Comparison of ENCODE assay signal across 13 mouse cellular contexts in genomic region chrX:166162773-166163172, GRCm38 (mm10). TPM values are rescaled to one million over a fixed set of nuclear protein-coding genes. Genes with fewer than 3 reads are reported as not detected.
DNase-seq lines count a peak whose midpoint lies in the region; ATAC-seq and TF ChIP-seq lines count a peak whose summit lies in the region.
"Had no signal": no experiment of that assay in that cellular context is flagged by ENCODE, and none has a peak within 500 bp of the region (broad histone marks: within the 10 kb centered on the region; RNA-seq: fewer than 3 reads in every experiment).

No protein-coding gene starts in this region.

- TF ChIP-seq CTCF in left cerebral cortex, adult 2 months (IDR thresholded peaks at IDR 0.05), result peak; percentile 51

- ATAC-seq in hematopoietic stem cell, adult 5-6 weeks (replicated peaks in 1 of 2; ENCODE audit: insufficient read depth in 1 of 2, low FRiP score in 2 of 2, low TSS enrichment in 1 of 2, low read depth in 1 of 2, poor library complexity in 2 of 2, severe bottlenecking in 2 of 2), result peak; percentile 37 to 48; a peak in 2 of 4 replicates
- no peak for ATAC-seq in cerebellum, adult (ENCODE audit: insufficient number of reproducible peaks, low FRiP score, low TSS enrichment)

- H3K27ac ChIP-seq in left cerebral cortex, adult 2 months, result no peak overlapping the region
- H3K27ac ChIP-seq: macrophage had no signal

- intact Hi-C loops in left cerebral cortex, adult 2 months (cut with DNase I), result loop anchor here (2.0 kb wide), 1 partner anchor 1622 kb away; no protein-coding TSS in a partner anchor

- DNase-seq in embryo, embryonic 10.5 days (ENCODE audit: low spot score), result peak; percentile 4
- DNase-seq in embryo, embryonic 11 days, result no peak
- no peak for DNase-seq in left cerebral cortex, adult 2 months (ENCODE audit: extremely low spot score in 1 of 2, low spot score in 2 of 2)
- no peak for DNase-seq in left cerebral cortex, adult 8-10 months (ENCODE audit: low spot score in 2 of 2)
- peak; percentile 43 for DNase-seq in 416B (ENCODE audit: low read depth)
- no peak for DNase-seq in ovary, adult 18-20 months (ENCODE audit: low spot score)
- DNase-seq: heart, postnatal 36 days; kidney, postnatal 14 days; thymus, adult 2 months had no signal

- no peak overlapping the region for H3K4me3 ChIP-seq in left cerebral cortex, adult 2 months
- H3K4me3 ChIP-seq: erythroblast, embryonic 14.5 days had no signal

RNA-seq across cellular contexts. Expression of gene Gemin8, which starts 7.5 kb away (rescaled TPM):
- total RNA-seq in left cerebral cortex, adult 2 months (2021), result 10 to 100 TPM; 12.8 to 14.1 TPM
- total RNA-seq in left cerebral cortex, adult 8-10 months (2022), result 10 to 100 TPM; 13.2 to 16.9 (median 16.0) TPM
- 16.7 and 20.6 TPM in 2 replicates for total RNA-seq in hematopoietic stem cell, adult 5-6 weeks (2017)

Comparison
In these comparisons a context has a peak if more than half of its experiments do, and no peak if none do; other contexts are left out.
1. DNase-seq: peak in embryo, embryonic 10.5 days (single experiment) and 416B (single experiment); none in embryo, embryonic 11 days (single experiment), left cerebral cortex, adult 2 months (0 of 2), left cerebral cortex, adult 8-10 months (0 of 2) and ovary, adult 18-20 months (single experiment).